Mouse (Mus musculus): ENCODE results near the gene Id1.

Gene Id1

DNA sequence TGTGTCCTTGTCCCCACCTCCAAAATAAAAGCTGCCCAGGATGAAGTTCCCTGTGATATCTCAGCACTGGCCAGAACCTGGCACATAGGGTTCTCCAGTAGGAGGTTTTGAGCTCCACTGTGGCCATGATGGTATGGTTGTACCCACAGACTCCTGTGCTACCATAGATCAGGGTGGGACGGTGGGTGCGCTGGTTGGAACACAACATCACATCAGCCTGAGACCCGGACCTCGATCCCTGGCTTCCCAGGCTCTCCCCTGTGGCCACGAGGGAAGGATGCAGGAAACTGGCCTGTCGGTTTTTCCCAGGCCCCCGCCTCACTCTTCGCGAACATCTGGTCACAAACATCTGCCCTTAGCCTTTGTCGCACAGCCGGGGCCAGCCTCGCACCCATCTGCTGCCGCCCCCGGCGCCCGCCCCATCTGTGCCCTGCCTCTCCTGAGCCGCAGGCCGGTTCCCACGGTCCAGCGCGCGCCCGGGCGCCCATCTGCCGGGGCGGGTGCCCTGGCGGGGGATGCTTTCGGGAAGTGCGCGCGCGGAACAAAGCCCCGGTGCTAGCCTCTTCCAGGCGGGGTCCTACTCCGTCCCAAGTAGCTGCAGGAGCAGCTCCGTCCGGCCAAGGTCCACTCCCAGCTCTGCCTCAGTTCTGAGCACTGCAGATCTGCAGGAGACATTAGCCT is 12.3 kb upstream of the Id1 start:
- DNase-seq (ENCODE audit: low spot score in 2 of 2) = no peak

DNA sequence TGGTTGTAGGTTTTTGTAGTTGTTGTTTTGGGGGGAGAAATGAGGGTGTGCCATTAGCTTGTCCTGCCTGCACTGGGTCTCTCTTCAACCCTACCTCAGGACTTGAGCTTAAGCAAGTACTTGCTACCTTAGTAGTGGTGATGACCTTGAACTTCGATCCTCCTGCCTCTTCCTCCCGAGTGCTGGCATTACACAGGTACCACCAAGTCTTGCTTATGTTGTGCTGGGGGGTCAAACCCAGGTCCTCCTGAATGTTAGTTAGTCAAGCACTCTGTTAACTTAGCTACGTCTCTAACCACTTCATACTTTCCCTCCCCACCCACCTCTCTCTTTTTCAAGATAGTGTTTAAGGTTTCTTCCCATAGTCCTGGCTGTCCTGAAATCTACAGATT is 11.7 kb upstream of the Id1 start:
- DNase-seq (ENCODE audit: low spot score in 2 of 2) = no peak

DNA sequence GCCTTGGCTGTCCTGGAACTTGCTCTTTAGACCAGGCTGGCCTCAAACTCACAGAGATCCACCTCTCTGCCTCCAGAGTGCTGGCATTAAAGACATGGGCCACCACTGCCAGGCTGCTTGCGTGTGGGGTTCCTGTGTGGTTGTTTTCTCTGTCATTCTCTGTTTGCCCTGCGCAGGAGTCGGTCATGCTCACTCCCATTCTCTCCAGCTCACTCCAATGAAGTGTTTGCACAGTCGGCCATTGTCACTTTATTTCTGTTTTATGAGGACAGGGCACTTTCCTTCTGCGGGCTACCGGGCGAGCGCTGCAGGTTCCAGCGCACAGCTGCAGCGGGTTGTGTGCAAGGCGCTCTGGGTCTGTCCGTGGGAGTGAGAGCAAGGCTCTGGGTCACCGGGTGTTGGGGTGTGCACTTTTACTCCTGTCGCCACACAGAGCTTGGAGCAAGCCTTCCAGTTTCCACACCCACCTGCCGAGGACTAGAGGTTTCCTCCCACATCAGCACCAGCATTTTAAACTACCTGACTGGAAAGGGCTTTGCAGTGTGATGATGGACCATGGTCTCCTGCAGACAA is 10.8 kb upstream of the Id1 start:
- DNase-seq (ENCODE audit: low spot score in 2 of 2) = no peak

DNA sequence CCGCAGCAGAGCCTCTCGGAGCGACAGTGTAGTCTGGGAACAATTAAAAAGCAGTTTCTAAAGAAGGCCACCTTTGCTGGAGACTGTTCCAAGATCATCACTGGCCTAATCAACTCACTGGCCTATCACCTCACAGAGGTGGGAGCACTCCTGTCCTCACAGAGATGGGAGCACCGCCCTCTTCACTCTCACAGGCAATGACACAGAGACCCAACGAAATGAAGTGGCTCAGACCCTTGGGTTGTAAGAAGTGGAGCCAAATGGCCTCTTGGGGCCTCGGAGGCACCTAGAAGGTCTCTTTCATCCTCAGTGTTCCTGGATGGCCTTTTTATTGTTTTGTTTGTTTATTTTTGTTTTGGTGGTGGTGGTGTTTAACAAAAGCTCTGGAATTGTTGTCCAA is 9.8 kb upstream of the Id1 start:
- no peak for DNase-seq (ENCODE audit: low spot score in 2 of 2)

DNA sequence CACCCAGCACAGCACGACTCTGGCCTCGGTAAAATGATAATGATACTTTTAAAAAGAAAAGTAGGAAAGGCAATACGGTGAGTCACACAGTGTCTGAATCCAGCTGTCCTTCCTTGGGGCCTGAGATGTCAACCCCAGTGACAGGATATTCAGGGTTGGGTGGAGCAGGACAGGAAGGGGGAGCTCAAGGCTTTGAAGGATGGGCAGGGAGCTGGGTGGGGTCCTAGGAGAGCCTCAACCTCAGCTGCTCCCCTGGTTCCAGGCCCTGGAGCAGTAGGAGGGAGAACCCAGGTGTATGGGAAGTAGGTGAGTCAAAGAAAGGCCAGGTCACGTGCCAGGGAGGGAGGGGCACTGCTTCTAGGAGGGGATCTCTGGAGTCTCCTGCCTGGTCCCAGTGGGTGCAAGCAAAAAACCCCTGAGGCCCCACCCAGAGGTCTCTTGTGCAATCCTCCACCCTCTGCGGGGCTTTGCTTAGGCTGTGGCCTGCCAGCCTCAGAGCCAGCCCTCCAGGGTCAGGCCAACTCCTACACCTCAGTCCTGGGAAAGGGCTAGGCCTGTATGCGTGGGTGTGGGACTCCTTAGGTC is 9.2 kb upstream of the Id1 start:
- no peak for DNase-seq (ENCODE audit: low spot score in 2 of 2)

DNA sequence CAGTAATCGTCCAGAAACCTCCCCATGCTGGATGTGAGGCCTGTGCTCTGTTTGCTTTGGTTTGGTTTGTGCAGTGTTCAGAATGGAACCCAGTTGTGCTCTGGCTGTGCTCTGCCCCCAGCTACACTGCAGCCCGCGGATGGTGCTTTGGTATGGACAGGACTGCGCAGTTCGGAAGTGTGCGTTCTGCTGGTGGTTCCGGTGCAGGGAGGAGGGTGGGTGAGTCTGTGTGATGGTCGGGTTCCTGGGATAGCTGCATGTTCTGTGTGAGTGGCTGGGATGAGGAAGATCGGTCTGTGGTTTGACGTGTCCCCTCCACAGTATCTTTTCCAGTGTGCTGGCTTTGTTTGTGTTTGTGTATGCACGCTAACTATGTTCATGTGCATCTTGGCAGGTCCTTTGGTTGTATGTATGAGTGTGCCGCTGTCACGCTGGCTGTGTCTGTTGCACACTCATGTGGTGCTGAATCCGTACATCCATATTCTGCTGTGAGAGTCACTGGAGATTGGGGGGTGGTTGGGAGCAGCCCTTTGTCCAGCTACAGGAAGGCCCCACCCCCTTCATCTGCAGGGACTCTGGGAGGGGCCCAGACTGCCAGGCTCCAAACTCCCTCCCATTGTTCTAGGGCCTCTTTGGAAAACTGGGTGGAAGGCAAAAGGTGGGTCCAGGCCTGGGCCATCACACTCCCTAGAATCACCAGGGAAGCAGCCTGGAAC is 8.1 kb upstream of the Id1 start:
- DNase-seq (ENCODE audit: low spot score in 2 of 2) = no peak

DNA sequence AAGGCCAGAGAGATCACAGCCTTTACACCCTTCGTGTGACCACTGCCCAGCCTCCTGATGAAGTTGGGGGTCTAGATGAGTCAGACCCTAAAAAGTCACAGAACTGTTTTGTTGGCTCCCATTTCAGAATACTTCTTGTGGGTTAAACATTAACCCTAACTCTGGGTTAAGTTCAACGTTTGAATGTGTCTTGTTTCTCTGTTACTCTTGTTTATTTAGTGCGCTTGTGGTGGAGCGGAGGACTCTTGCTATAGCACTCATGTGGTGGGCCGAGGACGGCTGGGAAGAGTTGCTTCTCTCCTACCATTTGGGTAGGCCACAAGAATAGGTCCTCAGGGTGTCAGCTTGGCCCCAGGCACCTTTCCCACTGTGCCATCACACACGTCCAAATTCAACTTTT is 7.5 kb upstream of the Id1 start:
- DNase-seq (ENCODE audit: low spot score in 2 of 2) = no peak

DNA sequence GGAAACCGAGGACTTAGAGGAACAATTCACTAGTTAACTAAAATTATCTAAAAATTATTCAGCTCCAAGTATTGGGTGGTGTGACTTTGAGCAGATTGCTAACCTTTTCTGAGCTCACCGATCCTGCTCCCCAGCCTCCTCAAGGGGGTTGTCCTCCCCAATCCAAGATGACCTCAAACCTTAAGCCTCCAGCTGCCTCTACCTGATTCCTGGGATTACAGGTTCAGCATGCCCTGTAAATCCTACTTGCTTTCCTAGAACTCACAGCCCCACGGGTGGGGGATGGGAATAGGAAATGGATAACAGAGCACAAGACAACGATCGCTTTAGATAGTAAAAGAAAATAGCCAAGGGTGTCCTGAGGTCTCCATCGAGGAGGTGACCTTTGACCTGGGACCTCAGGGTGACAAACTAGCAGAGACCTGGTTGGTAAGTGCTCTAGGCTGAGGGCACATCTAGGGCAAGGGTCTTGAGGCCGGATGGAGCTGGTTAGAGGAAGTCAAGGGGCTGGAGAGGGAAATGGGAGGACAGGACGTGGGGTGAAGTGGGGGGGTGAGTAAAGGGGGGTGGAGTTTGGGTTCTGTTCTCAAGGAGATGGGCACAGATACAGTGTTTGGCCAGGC is 6.9 kb upstream of the Id1 start:
- DNase-seq (ENCODE audit: low spot score in 2 of 2) = no peak

DNA sequence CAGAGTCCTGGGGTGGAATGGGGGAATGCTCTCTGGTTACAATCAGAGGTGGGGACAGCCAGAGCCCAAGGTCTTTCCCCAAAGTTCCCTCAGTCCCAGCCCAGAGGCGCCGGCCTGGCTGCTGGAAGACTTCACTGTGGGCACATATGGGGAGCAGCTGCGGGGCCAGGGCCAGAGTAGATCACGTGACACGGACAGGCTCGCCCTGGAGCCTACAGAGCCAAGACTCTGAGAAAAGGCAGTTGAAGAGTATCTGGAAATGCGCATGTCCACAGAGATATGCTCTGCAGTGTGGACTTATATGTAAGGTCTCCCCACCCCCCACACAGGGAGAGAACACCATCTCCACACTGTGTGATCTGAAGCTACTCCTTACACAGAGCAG is 6.4 kb upstream of the Id1 start:
- DNase-seq (ENCODE audit: low spot score in 2 of 2) = no peak

DNA sequence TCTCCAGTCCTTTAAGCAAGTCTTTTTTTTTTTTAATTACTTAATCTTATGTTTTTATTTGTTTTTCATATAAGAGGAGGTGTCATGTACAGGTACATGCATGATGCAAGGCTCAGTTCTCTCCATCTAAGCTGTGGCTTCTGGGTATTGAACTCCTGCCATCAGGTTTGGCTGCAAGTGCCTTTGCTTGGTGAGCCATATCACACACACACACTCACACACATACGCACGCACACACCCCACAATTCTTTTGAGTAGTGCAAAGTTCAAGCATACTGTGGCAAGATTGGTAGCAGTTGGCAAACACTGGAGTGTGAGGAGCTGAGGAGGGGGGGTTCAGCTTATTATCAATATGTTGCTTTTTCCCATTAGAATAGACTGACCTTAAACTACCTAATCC is 2.9 kb upstream of the Id1 start:
- no peak for DNase-seq (ENCODE audit: low spot score in 2 of 2)

DNA sequence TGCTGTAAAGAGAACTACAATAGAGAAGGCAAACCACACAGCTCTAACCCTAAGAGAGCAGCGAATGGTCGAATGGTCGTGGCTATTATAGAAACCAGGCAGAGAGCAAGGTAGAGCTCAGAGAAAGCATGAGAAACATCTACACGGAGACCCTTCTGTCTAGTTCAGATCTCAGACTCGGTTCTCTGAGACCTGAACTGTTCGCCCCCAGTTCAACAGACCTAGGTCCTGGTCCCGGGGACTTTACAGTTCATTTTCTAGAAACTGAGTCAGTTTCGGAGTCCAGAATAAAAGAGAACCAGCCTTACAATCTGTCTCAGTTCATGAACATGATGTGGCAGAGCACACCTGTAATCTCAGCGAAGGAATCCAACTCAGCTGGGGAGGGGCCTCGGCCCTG is 1.6 kb upstream of the Id1 start:
- no peak for DNase-seq (ENCODE audit: low spot score in 2 of 2)

DNA sequence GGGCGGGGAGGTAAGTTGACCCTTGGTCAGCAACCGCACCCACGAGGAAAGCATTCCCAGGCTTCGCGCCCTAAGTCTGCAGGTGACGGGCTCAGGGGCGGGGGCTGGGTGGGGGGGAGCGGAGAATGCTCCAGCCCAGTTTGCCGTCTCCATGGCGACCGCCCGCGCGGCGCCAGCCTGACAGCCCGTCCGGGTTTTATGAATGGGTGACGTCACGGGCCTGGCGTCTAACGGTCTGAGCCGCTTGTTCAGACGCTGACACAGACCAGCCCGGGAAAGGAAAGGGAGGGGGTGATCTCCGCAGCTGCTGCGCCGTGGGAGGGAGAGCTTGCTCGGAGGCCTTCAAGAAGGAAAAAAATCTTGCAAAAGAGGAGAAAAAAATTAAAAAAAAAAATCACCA is 1.1 kb upstream of the Id1 start:
- peak; percentile 63 to 71 for DNase-seq (ENCODE audit: low spot score in 2 of 2)

DNA sequence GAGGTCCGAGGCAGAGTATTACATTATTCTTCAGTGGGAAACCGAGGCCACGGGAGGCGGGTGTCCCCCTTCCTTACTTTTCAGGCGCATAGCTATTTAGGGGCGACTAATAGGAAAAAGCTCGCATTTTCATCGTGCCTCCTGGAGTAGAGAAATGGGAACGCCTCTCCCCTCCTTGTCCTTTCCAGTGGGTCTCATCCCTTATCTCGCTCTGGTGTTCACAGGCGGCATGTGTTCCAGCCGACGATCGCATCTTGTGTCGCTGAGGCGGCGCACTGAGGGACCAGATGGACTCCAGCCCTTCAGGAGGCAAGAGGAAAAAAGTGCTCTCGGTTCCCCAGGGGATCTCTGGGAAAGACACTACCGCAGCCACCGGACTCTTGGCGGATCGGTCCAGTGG is 697 bp downstream of the Id1 start:
- no peak for DNase-seq (ENCODE audit: low spot score in 2 of 2)

DNA sequence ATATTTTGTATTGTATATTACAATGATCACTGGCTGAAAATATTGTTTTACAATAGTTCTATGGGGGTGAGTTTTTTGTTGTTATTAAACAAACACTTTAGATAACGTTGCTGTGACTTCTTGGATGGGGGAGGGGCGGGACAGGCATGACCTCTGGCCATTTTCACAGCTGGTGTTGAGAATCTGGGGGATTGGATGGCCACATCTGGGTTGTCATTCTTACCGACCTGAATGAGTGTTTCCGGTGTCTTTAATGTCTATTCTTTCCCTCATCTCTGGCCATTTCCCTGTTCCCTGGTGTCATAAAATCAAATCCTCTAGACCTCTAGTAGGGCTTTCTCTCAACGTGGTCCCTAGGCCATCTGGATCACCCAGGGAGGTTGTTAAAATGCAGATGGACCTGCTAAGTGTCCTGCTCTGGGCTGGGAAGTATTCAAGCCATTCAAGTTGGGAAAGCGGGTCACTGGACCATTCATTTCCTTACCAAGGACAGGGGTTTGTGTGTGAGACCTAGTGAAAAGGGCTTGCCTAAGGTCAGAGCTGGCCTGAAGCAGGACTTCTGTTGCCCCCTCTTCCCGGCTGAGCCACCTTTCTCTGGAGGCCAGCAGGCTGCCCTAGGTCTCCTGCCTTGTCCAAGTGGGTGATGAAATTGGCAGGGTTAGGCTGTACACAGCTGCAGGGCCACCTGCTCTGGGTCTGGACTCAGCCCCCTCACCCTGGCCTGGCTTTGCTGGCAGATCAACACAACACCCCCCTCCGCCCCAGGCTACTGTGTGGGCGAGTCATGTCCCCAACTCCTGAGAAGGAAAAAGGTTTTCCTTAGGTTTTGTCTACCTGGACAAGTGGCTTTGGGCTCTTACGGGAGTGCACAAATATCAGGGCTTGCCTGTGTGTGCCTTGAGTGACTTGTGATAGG is 1.5 kb downstream of the Id1 start:
- no peak for DNase-seq (ENCODE audit: low spot score in 2 of 2)

DNA sequence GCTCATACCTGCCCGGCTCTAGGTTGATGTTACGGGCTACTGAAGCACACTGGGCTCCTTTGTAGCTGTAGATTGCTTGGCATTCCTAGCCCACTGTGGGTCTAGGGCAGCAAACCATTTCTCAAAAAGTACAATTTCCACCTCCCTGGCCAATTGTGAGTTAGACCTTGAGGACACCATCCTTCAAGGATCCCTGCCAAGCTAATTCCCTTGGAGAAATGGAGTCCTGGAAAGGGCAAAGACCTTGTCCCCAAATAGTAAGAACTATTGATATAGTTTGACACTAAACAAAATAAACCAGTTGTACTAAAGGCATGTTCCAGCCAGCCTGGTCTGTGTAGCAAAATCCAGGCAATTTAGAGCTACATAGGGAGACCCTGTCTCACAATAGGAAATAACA is 2.3 kb downstream of the Id1 start:
- DNase-seq (ENCODE audit: low spot score in 2 of 2) = no peak

DNA sequence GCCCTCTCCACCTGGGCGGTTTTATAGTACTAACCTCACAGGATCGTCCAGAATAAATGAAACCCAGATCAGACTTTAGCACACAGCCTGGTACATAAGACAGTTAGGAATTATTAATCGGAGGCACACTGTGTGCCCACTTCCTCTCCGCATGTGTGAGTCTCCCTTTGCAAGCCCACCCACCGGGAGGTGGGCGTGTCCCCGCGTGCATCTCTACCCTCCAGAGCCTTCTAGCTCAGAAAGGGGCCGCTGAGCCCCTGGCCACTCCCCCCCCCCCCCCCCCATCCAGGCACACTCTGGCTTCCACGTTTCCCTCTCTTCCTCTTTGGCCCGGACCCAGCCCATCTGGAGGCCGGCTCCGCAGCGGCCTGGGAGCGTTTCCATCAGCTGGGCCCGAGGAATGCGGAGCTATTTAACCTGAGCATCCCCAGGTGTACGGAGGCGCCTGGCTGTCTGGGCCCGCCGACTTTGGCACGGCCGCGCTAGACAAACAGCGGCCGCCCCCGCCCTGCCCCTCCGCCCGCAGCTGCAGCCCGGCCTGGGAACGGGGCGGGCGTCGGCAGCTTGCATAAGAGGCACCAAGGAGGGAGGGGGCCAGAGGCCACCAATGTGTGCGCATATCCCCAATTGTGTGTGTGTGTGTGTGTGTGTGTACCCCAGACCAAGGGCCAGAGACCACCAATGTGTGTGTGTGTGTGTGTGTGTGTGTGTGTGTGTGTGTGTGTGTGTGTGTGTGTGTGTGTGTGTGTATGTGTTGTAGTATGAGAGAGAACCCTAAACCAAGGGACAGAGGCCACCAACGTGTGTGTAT is 3.2 kb downstream of the Id1 start:
- DNase-seq (ENCODE audit: low spot score in 2 of 2) = peak; percentile 9 to 20

DNA sequence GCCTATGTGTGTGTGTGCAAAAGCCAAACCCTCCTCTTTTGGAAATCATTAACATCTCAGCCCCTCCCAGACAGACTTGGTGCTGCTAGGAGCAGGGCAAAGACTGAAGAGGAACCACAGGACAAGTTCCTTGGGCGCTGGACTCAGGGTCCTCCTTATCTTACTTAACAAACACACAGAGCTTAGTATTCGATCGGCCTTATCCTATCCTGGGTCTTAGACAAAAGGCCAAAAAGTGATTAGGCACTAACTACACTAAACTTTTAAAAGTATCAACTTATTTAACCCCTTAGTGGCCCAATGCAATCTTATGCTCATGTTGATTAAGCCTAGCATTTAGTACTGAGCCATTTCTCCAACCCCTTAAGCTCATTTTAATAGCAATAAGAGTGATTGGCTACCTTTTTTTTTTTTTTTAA is 3.8 kb downstream of the Id1 start:
- DNase-seq (ENCODE audit: low spot score in 2 of 2) = no peak

DNA sequence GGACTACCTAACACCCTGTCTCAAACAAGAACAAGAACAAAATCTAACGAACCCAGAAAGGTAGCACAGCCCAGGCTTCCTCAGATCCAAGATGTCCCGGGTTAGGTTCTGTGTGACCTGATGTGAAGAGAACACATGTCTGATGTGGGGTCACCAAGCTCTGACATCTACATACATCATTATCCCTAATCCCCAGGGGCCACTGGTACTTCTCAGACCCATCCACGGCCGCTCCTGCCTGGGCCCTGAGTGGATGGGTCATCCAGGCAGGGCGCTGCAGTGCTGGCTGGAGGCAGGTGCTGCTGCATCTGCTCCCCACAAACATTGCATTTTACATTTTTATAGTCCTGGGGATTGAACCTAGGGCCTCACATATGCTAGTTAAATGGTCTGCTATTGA is 4.4 kb downstream of the Id1 start:
- DNase-seq (ENCODE audit: low spot score in 2 of 2) = no peak

DNA sequence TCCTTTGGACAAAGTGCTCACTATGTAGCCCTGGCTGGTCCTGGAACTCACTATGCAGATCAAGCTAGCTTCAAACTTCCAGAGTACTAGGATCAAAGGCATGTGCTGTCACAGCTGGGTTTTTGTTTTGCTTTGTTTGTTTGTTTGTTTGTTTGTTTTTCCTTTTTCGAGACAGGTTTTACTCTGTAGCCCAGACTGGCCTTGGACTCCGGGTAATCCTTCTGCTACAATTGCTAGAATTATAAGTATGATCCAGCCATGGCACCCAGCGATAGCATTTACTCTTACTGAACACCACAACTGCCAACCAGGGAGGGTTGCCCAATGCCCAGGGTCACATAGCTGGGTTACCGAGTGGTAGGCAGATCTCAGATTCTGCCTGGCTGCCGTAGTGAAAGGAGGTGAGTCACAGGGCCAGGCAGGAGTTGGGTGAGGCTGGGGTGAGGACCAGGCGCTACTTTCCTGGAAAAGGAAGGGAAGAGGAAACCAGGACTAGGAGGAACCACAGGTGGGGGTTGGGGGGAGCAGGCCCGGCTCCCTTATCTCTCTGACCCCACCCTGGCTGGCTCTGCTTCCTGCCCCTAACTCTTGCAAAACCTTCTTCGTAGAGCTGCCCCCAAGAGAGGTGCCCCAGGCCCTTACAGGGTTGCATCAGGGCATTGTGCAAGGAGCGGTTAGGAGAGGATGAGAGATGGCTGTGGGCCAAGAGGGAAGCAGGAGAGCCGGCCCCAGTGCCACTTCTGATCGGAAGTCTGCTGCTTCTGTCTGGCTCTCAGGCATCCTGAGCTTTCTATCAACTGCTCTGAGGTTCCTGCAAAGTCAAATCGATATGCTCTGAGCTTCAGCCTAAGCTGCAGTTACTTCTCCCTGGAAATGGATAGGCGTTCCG is 5.3 kb downstream of the Id1 start:
- peak; percentile 33 to 69 for DNase-seq (ENCODE audit: low spot score in 2 of 2)

DNA sequence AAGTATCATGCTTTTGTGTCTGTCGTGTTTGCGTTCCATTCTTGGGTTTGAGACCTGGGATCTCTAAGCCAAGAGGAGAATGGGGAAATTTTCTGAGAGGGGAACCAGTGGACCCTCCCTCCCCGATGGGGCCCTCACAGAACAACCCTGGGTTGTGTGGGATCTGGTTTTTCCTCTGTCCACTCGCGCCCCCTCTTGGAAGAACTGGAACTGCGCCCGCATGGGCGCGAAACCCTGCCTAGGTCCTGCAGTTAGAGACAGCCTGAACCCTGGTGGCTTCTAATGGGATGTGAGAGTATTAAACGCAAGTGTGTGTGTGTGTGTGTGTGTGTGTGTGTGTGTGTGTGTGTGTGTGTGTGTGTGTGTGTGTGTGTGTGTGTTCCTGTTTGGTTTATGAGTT is 6.4 kb downstream of the Id1 start:
- peak in 1 of 2 experiments; percentile 25 for DNase-seq (ENCODE audit: low spot score in 2 of 2)
